Mouse (Mus musculus) limb, embryonic 11.5 days (tissue): ENCODE data around the gene Odf3b. TPM values are rescaled to one million over a fixed set of nuclear protein-coding genes. Genes with fewer than 3 reads are reported as not detected.

Source experiments
- ATAC-seq: fragments of 200-750 bp; cut with Nextera tagmentation; 2 replicates; pipeline ENCODE4 v1.8.0; 2017; ENCODE audit warnings: low read depth; ENCODE audit not compliant: insufficient number of reproducible peaks, low FRiP score, low TSS enrichment
- DNase-seq: peaks from one replicate; pipeline ENCODE4 v3.0.0-alpha.2; 2015; ENCODE audit warnings: low spot score
- H3K27ac ChIP-seq: fragments of 300-500 bp; sonication (generic); replicated peaks from 2 replicates; pipeline ENCODE4 v1.5.1; 2014; ENCODE audit warnings: low read depth, mild to moderate bottlenecking, low read length
- H3K27me3 ChIP-seq: fragments of 300-500 bp; sonication (generic); 2 replicates; pipeline ENCODE4 v1.6.1; 2014; ENCODE audit warnings: mild to moderate bottlenecking, low read length, mixed read lengths; ENCODE audit not compliant: control insufficient read depth, insufficient read depth
- H3K36me3 ChIP-seq: fragments of 300-500 bp; sonication (generic); 2 replicates; pipeline ENCODE4 v1.6.1; 2014; ENCODE audit warnings: mild to moderate bottlenecking, low read length, moderate library complexity, mixed read lengths; ENCODE audit not compliant: control insufficient read depth, insufficient read depth
- H3K4me1 ChIP-seq: fragments of 300-500 bp; sonication (generic); 2 replicates; pipeline ENCODE4 v1.6.1; 2014; ENCODE audit warnings: low read length, mixed read lengths; ENCODE audit not compliant: control insufficient read depth, insufficient read depth
- H3K4me2 ChIP-seq: fragments of 300-500 bp; sonication (generic); 2 replicates; pipeline ENCODE4 v1.6.1; 2014; ENCODE audit warnings: low read depth, mild to moderate bottlenecking, moderate library complexity; ENCODE audit not compliant: severe bottlenecking
- H3K4me3 ChIP-seq: fragments of 300-500 bp; sonication (generic); 2 replicates; pipeline ENCODE4 v1.5.1; 2014; ENCODE audit warnings: low read depth, low read length
- H3K9ac ChIP-seq: fragments of 300-500 bp; sonication (generic); 2 replicates; pipeline ENCODE4 v1.6.1; 2014; ENCODE audit warnings: mild to moderate bottlenecking, low read length
- H3K9me3 ChIP-seq: fragments of 300-500 bp; sonication (generic); 2 replicates; pipeline ENCODE4 v1.6.1; 2016; ENCODE audit warnings: low read length; ENCODE audit not compliant: control insufficient read depth
- WGBS: fragments of 180-500 bp; shearing (Covaris S2); extraction: QIAGEN DNeasy Blood & Tissue Kit; methylation state at CpG from one replicate; pipeline ENCODE4 v1.1.7; 2014; 5-methylcytosine and 5-hydroxymethylcytosine counted together
- polyA plus RNA-seq: library from polyadenylated mRNA; unstranded; fragments of >200 nt; fragmentation: Nextera tagmentation; extraction: Ambion mirVana; gene quantifications from 2 replicates; pipeline ENCODE4 v1.2.1, GENCODE M21; 2014

Odf3b gene
- polyA plus RNA-seq, 1 experiment from 2014 or later, result not detected

DNA sequence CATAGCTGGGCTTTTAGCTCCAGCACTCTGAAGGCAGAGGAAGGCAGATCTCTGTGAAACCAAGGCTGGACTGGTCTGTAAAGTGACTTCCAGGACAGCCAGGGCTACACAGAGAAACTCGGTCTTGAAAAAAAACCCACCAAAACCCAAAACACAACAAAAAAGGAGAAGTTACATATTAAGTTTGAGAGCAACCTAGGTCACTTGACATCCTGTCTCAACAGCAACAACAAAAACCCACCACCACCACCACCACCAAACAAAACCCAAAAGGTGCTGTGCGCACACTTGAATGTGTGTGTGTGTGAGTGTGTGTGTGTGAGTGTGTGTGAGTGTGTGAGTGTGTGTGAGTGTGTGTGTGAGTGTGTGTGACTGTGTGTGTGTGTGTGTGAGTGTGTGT is 39.4 kb downstream of the Odf3b start:
- no peak for ATAC-seq
- no peaks in the 10 kb centered on the region for H3K9me3 ChIP-seq
- H3K27ac ChIP-seq, result no peak overlapping the region
- no peak overlapping the region for H3K9ac ChIP-seq
- no peaks in the 10 kb centered on the region for H3K27me3 ChIP-seq
- 87% methylated on average over 2 of the region's 2 CpGs for WGBS
- H3K4me1 ChIP-seq, result no peaks in the 10 kb centered on the region
- no peak for DNase-seq
- no peak overlapping the region for H3K4me2 ChIP-seq
- no peaks in the 10 kb centered on the region for H3K36me3 ChIP-seq
- H3K4me3 ChIP-seq, result no peak overlapping the region

DNA sequence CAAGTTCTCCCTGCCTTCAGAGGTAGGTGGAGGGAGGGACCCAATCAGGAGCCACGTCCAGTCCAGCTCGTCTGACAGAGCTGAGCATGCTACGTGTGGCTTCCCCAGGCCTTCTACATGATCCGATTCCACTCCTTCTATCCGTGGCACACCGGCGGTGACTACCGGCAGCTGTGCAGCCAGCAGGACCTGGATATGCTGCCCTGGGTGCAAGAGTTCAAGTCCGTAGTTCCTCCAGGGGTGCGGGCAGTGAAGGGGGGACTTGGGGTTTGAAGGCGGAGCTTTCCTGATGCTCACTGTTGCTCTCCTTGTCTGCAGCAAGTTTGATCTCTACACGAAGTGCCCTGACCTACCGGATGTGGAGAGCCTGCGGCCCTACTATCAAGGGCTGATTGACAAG is 42.7 kb downstream of the Odf3b start:
- no peaks in the 10 kb centered on the region for H3K9me3 ChIP-seq
- DNase-seq, result no peak
- WGBS, result 84% methylated on average over 14 of the region's 14 CpGs
- ATAC-seq, result no peak
- no peak overlapping the region for H3K4me2 ChIP-seq
- H3K4me3 ChIP-seq, result no peak overlapping the region
- H3K27ac ChIP-seq, result no peak overlapping the region
- H3K4me1 ChIP-seq, result no peaks in the 10 kb centered on the region
- no peak overlapping the region for H3K9ac ChIP-seq
- no peaks in the 10 kb centered on the region for H3K27me3 ChIP-seq
- H3K36me3 ChIP-seq, result no peaks in the 10 kb centered on the region

DNA sequence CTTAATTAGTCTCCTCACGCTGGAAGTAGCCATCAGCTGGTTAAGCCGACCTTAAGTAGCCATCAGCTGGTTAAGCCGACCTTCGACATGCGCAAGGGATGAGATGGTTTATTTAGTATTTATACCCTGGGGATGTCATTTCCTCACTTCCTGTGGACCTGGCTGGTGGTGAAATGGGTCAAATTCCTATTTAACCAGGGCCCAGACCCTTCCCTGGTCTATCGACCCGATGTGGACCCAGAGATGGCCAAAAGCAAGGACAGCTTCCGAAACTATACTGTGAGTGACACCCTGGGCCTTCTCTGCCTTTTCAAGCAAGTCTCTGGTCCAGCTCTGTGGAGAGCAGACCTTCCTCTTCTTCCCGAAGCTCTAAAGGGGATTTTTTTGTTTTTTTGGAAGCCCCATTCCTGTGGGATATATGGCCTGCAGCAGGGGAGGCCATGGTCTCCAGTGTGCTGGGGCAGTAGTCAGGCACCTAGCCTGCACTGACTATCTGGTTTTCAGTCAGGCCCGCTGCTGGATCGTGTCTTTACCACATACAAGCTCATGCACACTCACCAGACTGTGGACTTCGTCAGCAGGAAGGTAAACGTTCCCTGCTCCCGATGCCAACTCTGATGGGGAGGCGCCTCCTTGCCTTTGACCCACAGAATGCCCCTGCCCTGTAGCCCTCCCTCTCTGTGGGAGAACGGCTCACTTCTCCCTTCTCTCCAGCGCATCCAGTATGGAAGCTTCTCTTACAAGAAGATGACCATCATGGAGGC is 44.1 kb downstream of the Odf3b start:
- no peak overlapping the region for H3K27ac ChIP-seq
- H3K36me3 ChIP-seq, result no peaks in the 10 kb centered on the region
- no peak overlapping the region for H3K4me3 ChIP-seq
- no peak overlapping the region for H3K4me2 ChIP-seq
- H3K9me3 ChIP-seq, result no peaks in the 10 kb centered on the region
- DNase-seq (no peak), ATAC-seq (no peak)
- no peaks in the 10 kb centered on the region for H3K4me1 ChIP-seq
- 85% methylated on average over 17 of the region's 17 CpGs for WGBS
- no peak overlapping the region for H3K9ac ChIP-seq
- no peaks in the 10 kb centered on the region for H3K27me3 ChIP-seq

DNA sequence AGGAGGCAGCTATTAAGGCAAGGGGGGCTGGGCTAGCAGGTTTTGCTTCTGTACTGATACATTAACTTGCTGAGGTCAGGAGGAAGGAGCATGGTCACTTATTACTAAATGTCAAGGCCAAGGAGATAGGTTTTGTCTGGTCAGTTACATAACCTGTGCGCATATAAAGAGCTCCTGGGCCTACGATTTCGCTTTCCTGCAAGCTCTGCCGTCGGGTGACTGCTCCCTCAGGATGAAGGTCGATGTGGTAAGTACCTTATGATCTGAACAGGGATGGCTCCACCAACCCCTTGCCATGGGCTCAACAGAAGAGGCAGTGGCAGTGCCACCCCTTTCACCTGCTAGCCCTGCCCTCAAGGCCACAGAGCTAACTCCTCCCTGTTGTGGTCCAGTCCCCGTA is 44.8 kb downstream of the Odf3b start, which contains the start of gene Miox:
Miox (plus strand) TSS at position 128 of the 400 bp plus-strand sequence.
- H3K9ac ChIP-seq, result no peak within 1 kb of the TSS
- H3K9me3 ChIP-seq, result no peaks in the 10 kb centered on the region
- DNase-seq, result no peak
- no peak for ATAC-seq
- H3K27me3 ChIP-seq, result no peaks in the 10 kb centered on the region
- H3K4me3 ChIP-seq, result no peak within 1 kb of the TSS
- no peaks in the 10 kb centered on the region for H3K4me1 ChIP-seq
- 88% methylated on average over 7 of the region's 7 CpGs for WGBS
- no peak within 1 kb of the TSS for H3K27ac ChIP-seq
- H3K36me3 ChIP-seq, result no peaks in the 10 kb centered on the region
- H3K4me2 ChIP-seq, result no peak within 1 kb of the TSS

Other genes with a start within 250 kb of the Odf3b start
- 14.3 and 15.2 TPM in 2 replicates for gene Mapk12, start 238.6 kb downstream of the Odf3b start, polyA plus RNA-seq
- gene Mapk11, start 229.7 kb downstream of the Odf3b start, polyA plus RNA-seq, result 15.3 and 16.6 TPM in 2 replicates
- 122 and 125 TPM in 2 replicates for gene Plxnb2, start 198.5 kb downstream of the Odf3b start, polyA plus RNA-seq
- gene Dennd6b, start 182.8 kb downstream of the Odf3b start, polyA plus RNA-seq, result 19.4 and 19.8 TPM in 2 replicates
- 22.7 and 23.4 TPM in 2 replicates for gene Ppp6r2, start 167.7 kb downstream of the Odf3b start, polyA plus RNA-seq
- 60.2 and 62.8 TPM in 2 replicates for gene Sbf1, start 64.0 kb downstream of the Odf3b start, polyA plus RNA-seq
- gene Adm2, start 56.6 kb downstream of the Odf3b start, polyA plus RNA-seq, result not detected in 2 replicates
- not detected in 2 replicates for gene Miox, start 44.9 kb downstream of the Odf3b start, polyA plus RNA-seq
- 31.6 and 32.1 TPM in 2 replicates for gene Lmf2, start 23.6 kb downstream of the Odf3b start, polyA plus RNA-seq
- 176 and 180 TPM in 2 replicates for gene Ncaph2, start 23.6 kb downstream of the Odf3b start, polyA plus RNA-seq
- gene Sco2, start 5.4 kb downstream of the Odf3b start, polyA plus RNA-seq, result 4.9 and 6.3 TPM in 2 replicates
- 1.9 and 2.2 TPM in 2 replicates for gene Tymp, start 2.2 kb downstream of the Odf3b start, polyA plus RNA-seq
- gene Klhdc7b, start 5.6 kb upstream of the Odf3b start, polyA plus RNA-seq, result not detected in 2 replicates
- not detected in 2 replicates for gene Syce3, start 31.2 kb upstream of the Odf3b start, polyA plus RNA-seq
- gene Cpt1b, start 46.6 kb upstream of the Odf3b start, polyA plus RNA-seq, result 1.0 and 1.2 TPM in 2 replicates
- 1.7 and 2.0 TPM in 2 replicates for gene C730034F03Rik, start 50.3 kb upstream of the Odf3b start, polyA plus RNA-seq
- not detected in 2 replicates for gene Gm44502, start 50.4 kb upstream of the Odf3b start, polyA plus RNA-seq
- gene Chkb, start 50.6 kb upstream of the Odf3b start, polyA plus RNA-seq, result 48.7 and 50.1 TPM in 2 replicates
- gene Mapk8ip2, start 74.6 kb upstream of the Odf3b start, polyA plus RNA-seq, result 1.3 and 1.5 TPM in 2 replicates
- 7.6 and 8.4 TPM in 2 replicates for gene Arsa, start 98.1 kb upstream of the Odf3b start, polyA plus RNA-seq
- gene Shank3, start 120.3 kb upstream of the Odf3b start, polyA plus RNA-seq, result 1.9 and 2.5 TPM in 2 replicates
- 0.17 TPM in 1 of 2 replicates, not detected in the other for gene Acr, start 189.0 kb upstream of the Odf3b start, polyA plus RNA-seq
- 66.9 and 70.3 TPM in 2 replicates for gene Rabl2, start 212.6 kb upstream of the Odf3b start, polyA plus RNA-seq